Mouse (Mus musculus): ENCODE results near the gene Fryl. TPM values are rescaled to one million over a fixed set of nuclear protein-coding genes. Genes with fewer than 3 reads are reported as not detected.

Gene Fryl
- 10 to 100 TPM in 1 of 2 experiments, 1 to 10 TPM in 1; 2.8 to 14.9 TPM for polyA plus RNA-seq (2012; fragmentation: generic; extraction: Trizol)

GRCm38 (mm10) chr5:73256352-73257065 is at the start of gene Fryl:
Gene Fryl, minus strand, starts transcription at chr5:73256619.

GRCm38 (mm10) chr5:73292502-73293457 is 36.4 kb upstream of the Fryl start, which contains the start of gene Ociad1:
Gene Ociad1, plus strand, starts transcription at chr5:73292784.

GRCm38 (mm10) chr5:73006784-73007581 is 249.4 kb downstream of the Fryl start, which contains the start of gene Slc10a4:
Gene Slc10a4, plus strand, starts transcription at chr5:73006883.

GRCm38 (mm10) chr5:72974602-72975001 is 281.8 kb downstream of the Fryl start, which contains the start of gene Gm10135:
Gene Gm10135, minus strand, starts transcription at chr5:72974702.

Other genes with a start within 250 kb of the Fryl start
- not detected for gene Slc10a4, start 249.7 kb downstream of the Fryl start, polyA plus RNA-seq (2012; fragmentation: generic; extraction: Trizol)
- gene Ociad1, start 36.2 kb upstream of the Fryl start, polyA plus RNA-seq (2012; fragmentation: generic; extraction: Trizol) = 100 to 1,000 TPM in 1 of 2 experiments, 10 to 100 TPM in 1; 67.5 to 156 TPM
- under 1 TPM; 0.11 TPM for gene Ociad2, start 84.4 kb upstream of the Fryl start, polyA plus RNA-seq (2012; fragmentation: generic; extraction: Trizol)
- not detected for gene Cwh43, start 149.5 kb upstream of the Fryl start, polyA plus RNA-seq (2012; fragmentation: generic; extraction: Trizol)
- gene Dcun1d4, start 224.4 kb upstream of the Fryl start, polyA plus RNA-seq (2012; fragmentation: generic; extraction: Trizol) = 1 to 10 TPM in 1 of 2 experiments, under 1 TPM in 1; 0.22 to 2.9 TPM